In genomic region chr2:167120186-167120830, GRCm38 (mm10) we compare ENCODE assay signal across 18 mouse cellular contexts. TPM values are rescaled to one million over a fixed set of nuclear protein-coding genes. Genes with fewer than 3 reads are reported as not detected.
DNase-seq lines count a peak whose midpoint lies in the region; ATAC-seq and TF ChIP-seq lines count a peak whose summit lies in the region.
"Had no signal": no experiment of that assay in that cellular context is flagged by ENCODE, and none has a peak within 500 bp of the region (broad histone marks: within the 10 kb centered on the region; RNA-seq: fewer than 3 reads in every experiment).

No protein-coding gene starts in this region.

- ATAC-seq in heart, embryonic 11.5 days (replicated peaks; ENCODE audit: insufficient number of reproducible peaks, low FRiP score, low TSS enrichment), result no peak
- ATAC-seq: intestine, embryonic 15.5 days had no signal

- no peak overlapping the region for H3K4me3 ChIP-seq in heart, adult 2 months
- no peak overlapping the region for H3K4me3 ChIP-seq in heart, embryonic 11.5 days (ENCODE audit: low read depth, low read length)
- H3K4me3 ChIP-seq: forebrain, embryonic 12.5 days; heart, embryonic 13.5 days; hindbrain, embryonic 15.5 days; intestine, embryonic 15.5 days; kidney, embryonic 15.5 days; limb, embryonic 15.5 days had no signal

- TF ChIP-seq CTCF in heart, adult 2 months (IDR thresholded peaks at IDR 0.05), result no peak

- H3K79me2 ChIP-seq in heart, adult 2 months (replicated peaks; ENCODE audit: control insufficient read depth, insufficient read depth, low read length), result no peaks in the 10 kb centered on the region; the same call in 1 of the 2 replicates

- peaks cover 41% of the 10 kb centered on the region for H3K4me1 ChIP-seq in heart, adult 2 months (ENCODE audit: control insufficient read depth, insufficient read depth, low read length)
- H3K4me1 ChIP-seq in heart, embryonic 11.5 days (ENCODE audit: control insufficient read depth, insufficient read depth, low read length), result no peaks in the 10 kb centered on the region

- WGBS in heart, adult 2 months, result 64% methylated on average over 12 of the region's 12 CpGs
- 75% methylated on average over 12 of the region's 12 CpGs for WGBS in heart, embryonic 11.5 days (ENCODE audit: insufficient replicate concordance)

- no peak for DNase-seq in heart, adult 2 months
- peak; percentile 58 for DNase-seq in lung, postnatal 10 days
- no peak for DNase-seq in lung, postnatal 36 days
- peak; percentile 64 for DNase-seq in gastrocnemius, postnatal 25 days
- no peak for DNase-seq in cerebellum, postnatal 25 days
- no peak for DNase-seq in testis, postnatal 14 days (ENCODE audit: low spot score)
- DNase-seq: cerebellum, postnatal 10 days; layer of hippocampus, postnatal 36 days; liver, postnatal 0 days; spleen, adult 18-20 months; thymus, adult 18-20 months had no signal

- H3K27me3 ChIP-seq in heart, adult 2 months (ENCODE audit: control insufficient read depth, insufficient read depth, low read length), result no peaks in the 10 kb centered on the region
- H3K27me3 ChIP-seq in heart, embryonic 11.5 days (ENCODE audit: control insufficient read depth, insufficient read depth, low read length), result no peaks in the 10 kb centered on the region
- H3K27me3 ChIP-seq: forebrain, embryonic 12.5 days; hindbrain, embryonic 15.5 days; intestine, embryonic 15.5 days; kidney, embryonic 15.5 days; limb, embryonic 15.5 days had no signal

- intact Hi-C loops in heart, adult 2 months (cut with DNase I), result no loop called here

- H3K4me2 ChIP-seq in heart, embryonic 11.5 days, result no peak overlapping the region
- H3K4me2 ChIP-seq: forebrain, embryonic 12.5 days; heart, embryonic 13.5 days; hindbrain, embryonic 15.5 days; intestine, embryonic 15.5 days; kidney, embryonic 15.5 days; limb, embryonic 15.5 days had no signal

- H3K9me3 ChIP-seq in heart, embryonic 11.5 days (replicated peaks; ENCODE audit: control insufficient read depth, low read length), result no peaks in the 10 kb centered on the region
- H3K9me3 ChIP-seq: forebrain, embryonic 12.5 days; heart, embryonic 13.5 days; hindbrain, embryonic 15.5 days; intestine, embryonic 15.5 days; kidney, embryonic 15.5 days; limb, embryonic 15.5 days had no signal

- H3K9ac ChIP-seq in heart, adult 2 months (ENCODE audit: low read depth, low read length), result no peak overlapping the region
- no peak overlapping the region for H3K9ac ChIP-seq in heart, embryonic 11.5 days (ENCODE audit: low read depth, low read length)
- H3K9ac ChIP-seq: forebrain, embryonic 12.5 days; heart, embryonic 13.5 days; hindbrain, embryonic 15.5 days; intestine, embryonic 15.5 days; kidney, embryonic 15.5 days; limb, embryonic 15.5 days; liver, postnatal 0 days had no signal

- peak overlapping the region; percentile 86 for H3K27ac ChIP-seq in heart, adult 2 months
- H3K27ac ChIP-seq in heart, embryonic 11.5 days (ENCODE audit: low read depth, low read length), result no peak overlapping the region
- H3K27ac ChIP-seq: forebrain, embryonic 12.5 days; heart, embryonic 13.5 days; hindbrain, embryonic 15.5 days; intestine, embryonic 15.5 days; kidney, embryonic 15.5 days; limb, embryonic 15.5 days had no signal

- TF ChIP-seq EP300 in heart, adult 2 months (IDR thresholded peaks at IDR 0.05; ENCODE audit: insufficient read depth, low read depth, low read length), result no peak

- no peak for TF ChIP-seq POLR2A in heart, adult 2 months (IDR thresholded peaks at IDR 0.05; ENCODE audit: insufficient read depth, low read depth, low read length)

- no peaks in the 10 kb centered on the region; the same call in none of the 2 replicates for H3K36me3 ChIP-seq in heart, adult 2 months (ENCODE audit: control insufficient read depth, insufficient read depth, low read length)
- H3K36me3 ChIP-seq in heart, embryonic 11.5 days (ENCODE audit: control insufficient read depth, insufficient read depth, low read length), result no peaks in the 10 kb centered on the region
- H3K36me3 ChIP-seq: forebrain, embryonic 12.5 days; heart, embryonic 13.5 days; hindbrain, embryonic 15.5 days; intestine, embryonic 15.5 days; kidney, embryonic 15.5 days; limb, embryonic 15.5 days had no signal

RNA-seq across cellular contexts. Expression of gene Znfx1, which starts 57.5 kb away (rescaled TPM):
- 10 to 100 TPM; 37.4 to 39.3 TPM for total RNA-seq in heart, adult 2 months (2021)
- 21.9 and 29.1 TPM in 2 replicates for polyA plus RNA-seq in heart, adult 2 months (2012; rRNA removed)
- polyA plus RNA-seq in heart, embryonic 11.5 days (2014; fragmentation: Nextera tagmentation; extraction: Ambion mirVana), result 6.3 and 6.7 TPM in 2 replicates
- total RNA-seq in gastrocnemius, postnatal 25 days (2021), result 10 to 100 TPM; 19.3 to 21.6 TPM

Comparison
In these comparisons a context has a peak if more than half of its experiments do, and no peak if none do; other contexts are left out.
1. DNase-seq: peak in lung, postnatal 10 days (single experiment) and gastrocnemius, postnatal 25 days (single experiment); none in heart, adult 2 months (0 of 2), lung, postnatal 36 days (single experiment), cerebellum, postnatal 25 days (0 of 2) and testis, postnatal 14 days (single experiment).